Mouse (Mus musculus) kidney, adult 2 months (tissue): ENCODE data around the gene Phox2a. TPM values are rescaled to one million over a fixed set of nuclear protein-coding genes. Genes with fewer than 3 reads are reported as not detected.

Experiments
- DNase-seq: peaks from one replicate; pipeline ENCODE4 v3.0.0; 2021
- H3K27ac ChIP-seq: fragments of 200-500 bp; 2 replicates; pipeline ENCODE4 v1.5.1; 2012; ENCODE audit warnings: low read depth, low read length, control low read depth, inconsistent platforms; ENCODE audit not compliant: insufficient read depth
- H3K27me3 ChIP-seq: fragments of 200-500 bp; replicated peaks from 2 replicates; pipeline ENCODE4 v1.6.1; 2012; ENCODE audit warnings: mild to moderate bottlenecking, moderate library complexity, low read length, inconsistent platforms; ENCODE audit not compliant: control insufficient read depth, insufficient read depth
- H3K36me3 ChIP-seq: fragments of 200-500 bp; 2 replicates; pipeline ENCODE4 v1.6.1; 2012; ENCODE audit warnings: mild to moderate bottlenecking, moderate library complexity, low read length, inconsistent platforms; ENCODE audit not compliant: control insufficient read depth, insufficient read depth
- H3K4me1 ChIP-seq: fragments of 200-500 bp; 2 replicates; pipeline ENCODE4 v1.6.1; 2011; ENCODE audit warnings: low read length; ENCODE audit not compliant: control insufficient read depth, insufficient read depth
- H3K4me3 ChIP-seq: fragments of 200-500 bp; 2 replicates; pipeline ENCODE4 v1.5.1; 2011; ENCODE audit warnings: mild to moderate bottlenecking, low read depth, low read length, control low read depth; ENCODE audit not compliant: insufficient read depth
- CTCF ChIP-seq: fragments of 200-500 bp; conservative IDR thresholded peaks from 2 replicates; pipeline ENCODE4 v1.5.1; 2011; ENCODE audit warnings: low read depth, mild to moderate bottlenecking, control low read depth, low read length, moderate library complexity, mixed read lengths; ENCODE audit not compliant: insufficient read depth, insufficient read length
- POLR2A ChIP-seq: fragments of 200-500 bp; IDR thresholded peaks from one replicate; pipeline ENCODE4 v1.6.1; 2011; ENCODE audit warnings: low read depth, low read length, control low read depth
- WGBS: fragments of 180-500 bp; shearing (Covaris S2); methylation state at CpG from one replicate; pipeline ENCODE4 v1.1.7; 2018; 5-methylcytosine and 5-hydroxymethylcytosine counted together
- polyA plus RNA-seq: library from polyadenylated mRNA; depleted of rRNA; stranded (reverse); fragments of >200 nt; gene quantifications from 2 replicates; pipeline ENCODE4 v1.2.3, GENCODE M21; 2012

Phox2a gene
- polyA plus RNA-seq, 1 experiment: 0.20 TPM

DNA sequence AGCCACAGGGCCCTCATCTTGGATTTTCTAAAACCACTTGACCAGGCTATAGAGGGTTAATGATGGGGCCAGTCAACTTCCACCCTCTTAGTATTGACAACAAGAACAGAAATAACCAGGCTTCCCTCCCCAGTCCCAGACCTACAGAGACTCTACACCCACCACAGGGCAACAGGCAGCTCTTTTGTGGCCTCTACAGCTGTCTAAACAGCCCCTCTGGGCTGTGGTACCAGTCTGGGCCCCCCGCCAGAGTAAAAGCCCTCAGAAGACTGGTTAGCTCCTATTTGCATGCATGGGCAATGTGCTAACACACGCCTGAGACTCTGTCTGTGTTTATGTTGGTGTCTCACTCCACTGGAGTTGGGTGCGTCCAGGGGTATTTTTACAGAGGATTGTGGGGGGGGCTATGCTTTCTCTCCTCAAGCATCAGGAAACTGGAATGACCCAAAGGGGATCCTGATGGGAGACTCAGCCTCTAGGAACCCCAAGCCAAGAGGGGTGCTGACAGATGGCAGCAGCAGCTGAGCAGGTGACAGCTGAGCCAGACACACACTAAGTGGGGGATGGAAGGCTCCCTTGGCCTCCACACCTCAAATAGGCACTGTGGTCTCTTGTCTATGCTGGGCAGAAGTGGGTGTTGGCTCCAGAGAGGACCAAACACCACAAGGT, 15.9 kb downstream of the Phox2a start:
- Histone ChIP-seq H3K27me3 (no peaks in the 10 kb centered on the region), H3K27ac (no peak overlapping the region), H3K4me1 (peaks cover 10% of the 10 kb centered on the region; the same call in 1 of the 2 replicates), H3K36me3 (peaks cover 6% of the 10 kb centered on the region), H3K4me3 (no peak overlapping the region)
- 72% methylated on average over 3 of the region's 3 CpGs for WGBS
- DNase-seq: no peak
- TF ChIP-seq CTCF (no peak), POLR2A (no peak)

DNA sequence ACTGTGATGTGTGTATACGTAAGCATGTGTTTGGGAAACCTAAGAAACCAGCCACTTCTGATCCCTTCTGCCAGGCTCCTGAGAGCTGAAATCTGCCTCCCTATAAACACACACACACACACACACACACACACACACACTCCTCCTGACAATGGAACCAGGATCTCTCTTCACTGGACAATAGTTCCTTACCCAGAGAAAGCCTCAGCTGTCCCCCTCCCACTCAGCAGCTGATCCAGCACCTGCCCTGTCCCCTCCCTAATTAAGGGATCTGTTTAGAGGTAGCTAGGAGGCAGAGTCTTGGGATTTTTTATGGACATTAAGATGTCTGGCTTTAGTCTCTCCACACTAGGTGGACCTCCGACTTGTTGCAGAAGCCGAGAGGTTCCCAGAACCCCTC, 16.8 kb downstream of the Phox2a start:
- Histone ChIP-seq H3K27me3 (no peaks in the 10 kb centered on the region), H3K4me3 (no peak overlapping the region), H3K36me3 (peaks cover 6% of the 10 kb centered on the region), H3K27ac (no peak overlapping the region), H3K4me1 (peaks cover 10% of the 10 kb centered on the region; the same call in 1 of the 2 replicates)
- no peak for TF ChIP-seq POLR2A
- no peak for DNase-seq
- 76% methylated on average over 3 of the region's 3 CpGs for WGBS

DNA sequence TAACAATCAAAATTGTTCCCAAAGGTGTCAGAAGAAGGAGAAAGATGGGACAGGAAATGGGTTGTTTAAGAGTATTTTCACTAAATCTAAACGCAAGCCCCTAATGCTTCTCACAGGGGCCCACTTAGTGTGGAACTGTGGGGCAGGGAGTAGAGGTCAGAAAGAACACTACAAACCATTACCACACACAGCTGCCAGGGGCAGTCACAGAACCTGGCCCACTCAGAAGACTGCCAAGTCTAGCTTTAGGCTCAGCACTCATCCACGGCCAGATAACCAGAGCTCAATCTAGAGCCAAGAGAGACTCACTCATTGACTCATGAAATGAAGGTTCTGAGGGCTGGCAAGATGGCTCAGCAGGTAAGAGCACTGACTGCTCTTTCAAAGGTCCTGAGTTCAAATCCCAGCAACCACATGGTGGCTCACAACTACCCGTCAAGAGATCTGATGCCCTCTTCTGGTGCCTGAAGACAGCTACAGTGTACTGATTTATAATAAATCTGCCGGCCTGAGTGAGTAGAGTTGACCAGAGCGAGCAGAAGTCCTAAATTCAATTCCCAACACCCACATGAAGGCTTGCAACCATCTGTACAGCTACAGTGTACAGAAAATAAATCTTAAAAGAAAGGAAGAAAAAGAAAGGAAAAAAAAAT, 17.5 kb downstream of the Phox2a start:
- H3K27me3 ChIP-seq: no peaks in the 10 kb centered on the region
- peaks cover 4% of the 10 kb centered on the region for H3K36me3 ChIP-seq
- H3K4me1 ChIP-seq: peaks cover 10% of the 10 kb centered on the region; the same call in 1 of the 2 replicates
- no peak overlapping the region for H3K4me3 ChIP-seq
- TF ChIP-seq CTCF (0 out of 2 replicates have a peak, but pooled peaks have one; percentile 10), POLR2A (no peak)
- no peak overlapping the region for H3K27ac ChIP-seq
- 34% methylated on average over 5 of the region's 5 CpGs for WGBS
- DNase-seq: no peak

GRCm38 (mm10) chr7:101836271-101837153, 18.4 kb downstream of the Phox2a start:
- WGBS: under 1% methylated on average over 63 of the region's 63 CpGs

DNA sequence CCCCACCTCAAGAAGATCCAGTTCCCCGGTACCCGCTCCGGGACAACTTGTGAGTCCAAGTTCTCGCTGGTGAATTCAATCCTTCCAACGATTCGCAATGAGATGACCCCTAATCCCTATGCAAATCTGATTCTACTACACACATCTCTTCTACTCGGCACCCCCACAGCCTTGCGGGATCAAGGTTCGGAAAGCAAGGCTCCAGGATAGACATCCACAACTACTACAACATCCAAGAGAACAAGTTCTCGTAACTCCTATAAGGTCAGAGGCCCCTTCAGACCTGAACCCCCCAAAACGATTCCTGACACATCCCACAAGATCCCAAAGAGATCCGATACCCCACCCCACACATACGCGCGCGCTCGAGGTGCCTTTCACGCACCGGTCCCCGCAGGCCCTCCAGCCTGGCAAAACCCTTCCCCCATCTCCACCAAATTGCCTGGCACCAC, 19.1 kb downstream of the Phox2a start:
- DNase-seq: peak; percentile 50

More at GRCm38 (mm10) chr7:101836271-101837153, 18.4 kb downstream of the Phox2a start:
- H3K4me1 ChIP-seq: peaks cover 10% of the 10 kb centered on the region; the same call in 1 of the 2 replicates
- H3K27me3 ChIP-seq: no peaks in the 10 kb centered on the region
- TF ChIP-seq CTCF: no peak
- TF ChIP-seq POLR2A: no peak
- peaks cover 2% of the 10 kb centered on the region; the same call in 1 of the 2 replicates for H3K36me3 ChIP-seq
- peak; percentile 71 for DNase-seq
- peak overlapping the region; percentile 92 for H3K27ac ChIP-seq
- peak overlapping the region; percentile 82 for H3K4me3 ChIP-seq

GRCm38 (mm10) chr7:101837606-101838471, 19.7 kb downstream of the Phox2a start, which contains the start of gene Inppl1:
Gene Inppl1, minus strand, starts transcription at chr7:101838229.
- TF ChIP-seq POLR2A: no peak
- TF ChIP-seq CTCF: 0 out of 2 replicates have a peak, but pooled peaks have one; percentile 19
- WGBS: under 1% methylated on average over 64 of the region's 64 CpGs
- no peaks in the 10 kb centered on the region for H3K36me3 ChIP-seq

More for the DNA sequence above, 19.1 kb downstream of the Phox2a start:
- Histone ChIP-seq H3K36me3 (peaks cover 2% of the 10 kb centered on the region; the same call in 1 of the 2 replicates), H3K4me1 (peaks cover 10% of the 10 kb centered on the region; the same call in 1 of the 2 replicates), H3K4me3 (peak overlapping the region; percentile 82), H3K27ac (peak overlapping the region; percentile 92), H3K27me3 (no peaks in the 10 kb centered on the region)
- WGBS: under 1% methylated on average over 20 of the region's 20 CpGs
- TF ChIP-seq CTCF (no peak), POLR2A (no peak)

More at GRCm38 (mm10) chr7:101837606-101838471, 19.7 kb downstream of the Phox2a start, which contains the start of gene Inppl1:
- DNase-seq: peak; percentile 98
- H3K4me1 ChIP-seq: peaks cover 10% of the 10 kb centered on the region; the same call in 1 of the 2 replicates
- peak within 1 kb of the TSS; percentile 92 for H3K27ac ChIP-seq
- no peaks in the 10 kb centered on the region for H3K27me3 ChIP-seq
- H3K4me3 ChIP-seq: peak within 1 kb of the TSS; percentile 82
